Comparison of ENCODE assay signal across 33 mouse cellular contexts in the genomic region with DNA sequence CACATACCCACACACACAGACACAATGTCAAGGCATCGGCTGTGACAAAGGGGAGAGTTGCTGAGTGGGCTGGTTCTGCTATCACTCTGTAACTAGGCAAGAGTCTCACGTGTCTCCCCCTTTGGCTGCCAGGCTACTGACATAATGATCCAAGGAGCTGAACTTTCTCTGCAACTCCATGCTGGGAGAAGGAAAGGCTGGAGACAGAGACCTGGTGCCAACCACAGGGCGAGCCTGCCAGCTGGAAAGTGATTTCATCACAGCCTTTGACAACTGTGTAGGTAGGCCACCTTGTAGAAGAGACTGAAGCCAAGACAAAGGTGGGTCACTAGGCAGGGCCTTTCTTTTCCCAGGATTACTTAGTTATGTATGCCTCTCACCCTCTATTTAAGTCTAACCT. TPM values are rescaled to one million over a fixed set of nuclear protein-coding genes. Genes with fewer than 3 reads are reported as not detected.
DNase-seq lines count a peak whose midpoint lies in the region; ATAC-seq and TF ChIP-seq lines count a peak whose summit lies in the region.
"Had no signal": no experiment of that assay in that cellular context is flagged by ENCODE, and none has a peak within 500 bp of the region (broad histone marks: within the 10 kb centered on the region; RNA-seq: fewer than 3 reads in every experiment).

No protein-coding gene starts in this region.

- H3K4me2 ChIP-seq in kidney, embryonic 16.5 days (replicated peaks; ENCODE audit: low read depth, low read length): no peak overlapping the region
- H3K4me2 ChIP-seq: embryonic facial prominence, embryonic 15.5 days; forebrain, embryonic 12.5 days; heart, embryonic 15.5 days; hindbrain, embryonic 12.5 days; intestine, embryonic 15.5 days; kidney, embryonic 15.5 days; limb, embryonic 12.5 days; liver, embryonic 12.5 days; midbrain, embryonic 12.5 days; neural tube, embryonic 13.5 days had no signal

- no peak for TF ChIP-seq CTCF in gastrocnemius, adult 2 months (IDR thresholded peaks at IDR 0.05)
- no peak for TF ChIP-seq CTCF in spleen, adult 2 months (IDR thresholded peaks at IDR 0.05; ENCODE audit: extremely low read depth, insufficient read depth, insufficient read length, insufficient replicate concordance)

- H3K36me3 ChIP-seq in kidney, embryonic 16.5 days (ENCODE audit: insufficient read depth, low read length): peaks cover 28% of the 10 kb centered on the region
- H3K36me3 ChIP-seq in spleen, adult 2 months (ENCODE audit: control insufficient read depth, insufficient read depth, low read length): peaks cover 19% of the 10 kb centered on the region

- H3K4me1 ChIP-seq in kidney, embryonic 16.5 days (ENCODE audit: insufficient read depth, low read length): 0 out of 2 replicates have a peak, but pooled peaks cover 4% of the 10 kb centered on the region
- H3K4me1 ChIP-seq in spleen, adult 2 months (ENCODE audit: control insufficient read depth, insufficient read depth, insufficient read length): peaks cover 10% of the 10 kb centered on the region; the same call in 1 of the 2 replicates
- peaks cover 5% of the 10 kb centered on the region for H3K4me1 ChIP-seq in brown adipose tissue, adult 24 weeks (ENCODE audit: control insufficient read depth, insufficient read depth, insufficient read length, low read length)
- H3K4me1 ChIP-seq: embryonic facial prominence, embryonic 10.5 days; embryonic facial prominence, embryonic 15.5 days; forebrain, embryonic 12.5 days; intestine, embryonic 15.5 days; limb, embryonic 12.5 days; neural tube, embryonic 13.5 days had no signal

- no peaks in the 10 kb centered on the region for H3K27me3 ChIP-seq in kidney, embryonic 16.5 days (ENCODE audit: insufficient read depth, low read length)
- H3K27me3 ChIP-seq in spleen, adult 2 months (ENCODE audit: control insufficient read depth, insufficient read depth, low read length): no peaks in the 10 kb centered on the region
- H3K27me3 ChIP-seq: embryonic facial prominence, embryonic 15.5 days; forebrain, embryonic 12.5 days; heart, embryonic 15.5 days; hindbrain, embryonic 12.5 days; intestine, embryonic 15.5 days; kidney, embryonic 15.5 days; limb, embryonic 12.5 days; liver, embryonic 12.5 days; midbrain, embryonic 12.5 days; neural tube, embryonic 13.5 days had no signal

- no peak overlapping the region for H3K9ac ChIP-seq in kidney, embryonic 16.5 days (replicated peaks; ENCODE audit: low read length)
- H3K9ac ChIP-seq: embryonic facial prominence, embryonic 15.5 days; forebrain, embryonic 12.5 days; forebrain, postnatal 0 days; heart, embryonic 15.5 days; hindbrain, embryonic 12.5 days; intestine, embryonic 15.5 days; kidney, embryonic 15.5 days; limb, embryonic 12.5 days; liver, embryonic 12.5 days; liver, postnatal 0 days; midbrain, embryonic 12.5 days; neural tube, embryonic 13.5 days had no signal

- no peak for TF ChIP-seq POLR2A in spleen, adult 2 months (IDR thresholded peaks at IDR 0.05; ENCODE audit: low read depth, low read length)

- DNase-seq in gastrocnemius, adult 2 months: peak; percentile 50
- DNase-seq in gastrocnemius, postnatal 4 days (ENCODE audit: low spot score in 2 of 2): no peak
- DNase-seq in kidney, postnatal 25 days: peak; percentile 38 to 66
- no peak for DNase-seq in spleen, adult 2 months (ENCODE audit: low read depth in 1 of 2, low spot score in 2 of 2)
- no peak for DNase-seq in spleen, postnatal 36 days (ENCODE audit: low spot score in 2 of 2)
- no peak for DNase-seq in urinary bladder, postnatal 25 days (ENCODE audit: low spot score)
- DNase-seq: cerebellum, adult 18-20 months; forebrain, postnatal 0 days; gastrocnemius, postnatal 10 days; liver, postnatal 0 days; lung, postnatal 36 days; retina, postnatal 1 day; right cerebral cortex, postnatal 14 days; thymus, adult 18-20 months; thymus, postnatal 4 days had no signal

- no peaks in the 10 kb centered on the region for H3K9me3 ChIP-seq in kidney, embryonic 16.5 days (ENCODE audit: low read length)
- H3K9me3 ChIP-seq: embryonic facial prominence, embryonic 10.5 days; embryonic facial prominence, embryonic 15.5 days; forebrain, embryonic 12.5 days; heart, embryonic 10.5 days; heart, embryonic 15.5 days; hindbrain, embryonic 12.5 days; intestine, embryonic 15.5 days; kidney, embryonic 15.5 days; limb, embryonic 12.5 days; liver, embryonic 12.5 days; midbrain, embryonic 12.5 days; neural tube, embryonic 13.5 days had no signal

- H3K27ac ChIP-seq in gastrocnemius, adult 2 months: peak overlapping the region; percentile 44
- H3K27ac ChIP-seq in kidney, embryonic 16.5 days (ENCODE audit: low read length): no peak overlapping the region
- H3K27ac ChIP-seq in spleen, adult 2 months (ENCODE audit: insufficient read depth, low read length): peak overlapping the region; percentile 5; the same call in 1 of the 2 replicates
- peak overlapping the region; percentile 27; the same call in 1 of the 2 replicates for H3K27ac ChIP-seq in brown adipose tissue, adult 24 weeks (replicated peaks; ENCODE audit: low read depth, low read length)
- H3K27ac ChIP-seq: embryonic facial prominence, embryonic 10.5 days; embryonic facial prominence, embryonic 15.5 days; forebrain, embryonic 12.5 days; heart, embryonic 10.5 days; heart, embryonic 15.5 days; hindbrain, embryonic 12.5 days; hindbrain, postnatal 0 days; intestine, embryonic 15.5 days; kidney, embryonic 15.5 days; layer of hippocampus, adult 2 months; left cerebral cortex, adult 2 months; limb, embryonic 12.5 days; liver, embryonic 12.5 days; midbrain, embryonic 12.5 days; neural tube, embryonic 13.5 days; stomach, postnatal 0 days had no signal

- intact Hi-C loops in gastrocnemius, adult 2 months (cut with DNase I): no loop called here

- ATAC-seq in kidney, embryonic 16.5 days (ENCODE audit: low FRiP score, low TSS enrichment): no peak
- ATAC-seq: forebrain, postnatal 0 days; hindbrain, postnatal 0 days; intestine, embryonic 15.5 days; liver, embryonic 12.5 days had no signal

- 73% methylated on average over 3 of the region's 3 CpGs for WGBS in kidney, embryonic 16.5 days
- WGBS in spleen, adult 2 months: 89% methylated on average over 3 of the region's 3 CpGs

- H3K4me3 ChIP-seq in gastrocnemius, adult 2 months: no peak overlapping the region
- no peak overlapping the region for H3K4me3 ChIP-seq in kidney, embryonic 16.5 days (ENCODE audit: low read length)
- no peak overlapping the region for H3K4me3 ChIP-seq in spleen, adult 2 months (ENCODE audit: extremely low read depth, insufficient read depth, insufficient read length)
- no peak overlapping the region for H3K4me3 ChIP-seq in brown adipose tissue, adult 24 weeks (ENCODE audit: insufficient read depth, low read depth, low read length)
- H3K4me3 ChIP-seq: embryonic facial prominence, embryonic 10.5 days; embryonic facial prominence, embryonic 15.5 days; forebrain, embryonic 12.5 days; heart, embryonic 10.5 days; heart, embryonic 15.5 days; hindbrain, embryonic 12.5 days; intestine, embryonic 15.5 days; kidney, embryonic 15.5 days; layer of hippocampus, adult 2 months; left cerebral cortex, adult 2 months; limb, embryonic 12.5 days; liver, embryonic 12.5 days; midbrain, embryonic 12.5 days; neural tube, embryonic 13.5 days had no signal

RNA-seq across cellular contexts. Expression of a gene that starts 18.2 kb away (rescaled TPM):
- 10 to 100 TPM; 49.0 to 51.9 TPM for total RNA-seq in gastrocnemius, adult 2 months (2021)
- total RNA-seq in gastrocnemius, postnatal 4 days (2021): 10 to 100 TPM; 66.4 to 70.1 TPM
- 103 and 104 TPM in 2 replicates for polyA plus RNA-seq in kidney, embryonic 16.5 days (2015; fragmentation: Nextera tagmentation; extraction: Ambion mirVana)
- 75.4 and 94.8 TPM in 2 replicates for polyA plus RNA-seq in spleen, adult 2 months (2012; rRNA removed)
- polyA plus RNA-seq in brown adipose tissue, adult 24 weeks (2012; ENCODE audit: insufficient read depth, insufficient read length, missing spikeins): 92.7 and 94.0 TPM in 2 replicates

RNA-seq across cellular contexts. Expression of a gene that starts 39.8 kb away (rescaled TPM):
- 10 to 100 TPM in 1 of 2 experiments, 1 to 10 TPM in 1; 8.0 to 10.8 TPM for total RNA-seq in gastrocnemius, adult 2 months (2021)
- total RNA-seq in gastrocnemius, postnatal 4 days (2021): 10 to 100 TPM; 10.8 to 13.9 TPM
- 38.6 and 39.9 TPM in 2 replicates for polyA plus RNA-seq in kidney, embryonic 16.5 days (2015; fragmentation: Nextera tagmentation; extraction: Ambion mirVana)
- polyA plus RNA-seq in spleen, adult 2 months (2012; rRNA removed): 22.6 and 24.7 TPM in 2 replicates
- 35.6 and 46.5 TPM in 2 replicates for polyA plus RNA-seq in brown adipose tissue, adult 24 weeks (2012; ENCODE audit: insufficient read depth, insufficient read length, missing spikeins)

Comparison
In these comparisons a context has a peak if more than half of its experiments do, and no peak if none do; other contexts are left out.
1. DNase-seq: peak in gastrocnemius, adult 2 months (single experiment) and kidney, postnatal 25 days (2 of 2); none in gastrocnemius, postnatal 4 days (0 of 2), spleen, adult 2 months (0 of 2), spleen, postnatal 36 days (0 of 2) and urinary bladder, postnatal 25 days (single experiment).